Mouse (Mus musculus): ENCODE results near the gene Gm13101. TPM values are rescaled to one million over a fixed set of nuclear protein-coding genes. Genes with fewer than 3 reads are reported as not detected.

The Gm13101 gene
- polyA plus RNA-seq, 1 experiment from 2014 or later, result not detected

Other genes starting within 250 kb of the Gm13101 start
- gene Gm13078, start 247.5 kb downstream of the Gm13101 start, polyA plus RNA-seq (2015; fragmentation: Nextera tagmentation; extraction: Ambion mirVana), result not detected in 2 replicates
- gene Gm13023, start 177.6 kb downstream of the Gm13101 start, polyA plus RNA-seq (2015; fragmentation: Nextera tagmentation; extraction: Ambion mirVana), result not detected in 2 replicates
- not detected in 2 replicates for gene Gm13084, start 150.9 kb downstream of the Gm13101 start, polyA plus RNA-seq (2015; fragmentation: Nextera tagmentation; extraction: Ambion mirVana)
- not detected in 2 replicates for gene Gm13103, start 120.5 kb downstream of the Gm13101 start, polyA plus RNA-seq (2015; fragmentation: Nextera tagmentation; extraction: Ambion mirVana)
- not detected in 2 replicates for gene Pramef6, start 66.6 kb downstream of the Gm13101 start, polyA plus RNA-seq (2015; fragmentation: Nextera tagmentation; extraction: Ambion mirVana)
- gene Pramef25, start 15.9 kb downstream of the Gm13101 start, polyA plus RNA-seq (2015; fragmentation: Nextera tagmentation; extraction: Ambion mirVana), result not detected in 2 replicates
- not detected in 2 replicates for gene Pramef17, start 27.4 kb upstream of the Gm13101 start, polyA plus RNA-seq (2015; fragmentation: Nextera tagmentation; extraction: Ambion mirVana)
- gene Pramel4, start 92.2 kb upstream of the Gm13101 start, polyA plus RNA-seq (2015; fragmentation: Nextera tagmentation; extraction: Ambion mirVana), result not detected in 2 replicates
- not detected in 2 replicates for gene Gm13102, start 139.5 kb upstream of the Gm13101 start, polyA plus RNA-seq (2015; fragmentation: Nextera tagmentation; extraction: Ambion mirVana)
- not detected in 2 replicates for gene Oog3, start 195.7 kb upstream of the Gm13101 start, polyA plus RNA-seq (2015; fragmentation: Nextera tagmentation; extraction: Ambion mirVana)
- not detected in 2 replicates for gene Oog2, start 223.8 kb upstream of the Gm13101 start, polyA plus RNA-seq (2015; fragmentation: Nextera tagmentation; extraction: Ambion mirVana)
- gene C87977, start 246.4 kb upstream of the Gm13101 start, polyA plus RNA-seq (2015; fragmentation: Nextera tagmentation; extraction: Ambion mirVana), result not detected in 2 replicates

All from lung, embryonic 16.5 days (tissue).